Mouse (Mus musculus) embryonic facial prominence, embryonic 12.5 days (tissue): Measurements from ENCODE around the gene Ildr1. TPM values are rescaled to one million over a fixed set of nuclear protein-coding genes. Genes with fewer than 3 reads are reported as not detected.

Source experiments
- polyA plus RNA-seq: library from polyadenylated mRNA; unstranded; fragments of >200 nt; fragmentation: Nextera tagmentation; extraction: Ambion mirVana; gene quantifications from 2 replicates; pipeline ENCODE4 v1.2.1, GENCODE M21; 2016

Ildr1 gene
- polyA plus RNA-seq, 1 experiment from 2014 or later, result 2.4 TPM

Other genes starting within 250 kb of the Ildr1 start
- gene Stfa3, start 238.6 kb upstream of the Ildr1 start, polyA plus RNA-seq, result 1.3 and 1.6 TPM in 2 replicates
- gene Casr, start 131.8 kb upstream of the Ildr1 start, polyA plus RNA-seq, result 0.11 and 0.56 TPM in 2 replicates
- gene Cd86, start 27.9 kb upstream of the Ildr1 start, polyA plus RNA-seq, result 0.99 and 1.5 TPM in 2 replicates
- gene Slc15a2, start 91.0 kb downstream of the Ildr1 start, polyA plus RNA-seq, result 4.8 and 5.0 TPM in 2 replicates
- 66.1 and 66.2 TPM in 2 replicates for gene Iqcb1, start 134.4 kb downstream of the Ildr1 start, polyA plus RNA-seq
- gene Eaf2, start 181.0 kb downstream of the Ildr1 start, polyA plus RNA-seq, result 1.7 and 1.8 TPM in 2 replicates
- gene Golgb1, start 181.2 kb downstream of the Ildr1 start, polyA plus RNA-seq, result 94.0 and 105 TPM in 2 replicates
- gene Hcls1, start 241.0 kb downstream of the Ildr1 start, polyA plus RNA-seq, result 3.4 TPM in 2 replicates